Mouse (Mus musculus) hindbrain, embryonic 14.5 days (tissue): ENCODE measurements around the gene Timm10b. TPM values are rescaled to one million over a fixed set of nuclear protein-coding genes. Genes with fewer than 3 reads are reported as not detected.

Experiments used
- ATAC-seq: fragments of 200-750 bp; cut with Nextera tagmentation; 2 replicates; pipeline ENCODE4 v1.8.0; 2017; ENCODE audit warnings: moderate number of reproducible peaks, mild to moderate bottlenecking, moderate TSS enrichment, moderate library complexity; ENCODE audit not compliant: low FRiP score
- DNase-seq: peaks from one replicate; pipeline ENCODE4 v3.0.0-alpha.2; 2015; ENCODE audit warnings: low spot score
- H3K27ac ChIP-seq: fragments of 300-500 bp; sonication (generic); 2 replicates; pipeline ENCODE4 v1.5.1; 2014; ENCODE audit warnings: mild to moderate bottlenecking, moderate library complexity
- H3K27me3 ChIP-seq: fragments of 300-500 bp; sonication (generic); 2 replicates; pipeline ENCODE4 v1.6.1; 2014; ENCODE audit warnings: mild to moderate bottlenecking, low read length, mixed read lengths; ENCODE audit not compliant: control insufficient read depth, insufficient read depth
- H3K36me3 ChIP-seq: fragments of 300-500 bp; sonication (generic); replicated peaks from 2 replicates; pipeline ENCODE4 v1.6.1; 2014; ENCODE audit not compliant: control insufficient read depth, insufficient read depth
- H3K4me1 ChIP-seq: fragments of 300-500 bp; sonication (generic); replicated peaks from 2 replicates; pipeline ENCODE4 v1.6.1; 2014; ENCODE audit warnings: antibody characterized with exemption, low read length, mixed read lengths; ENCODE audit not compliant: control insufficient read depth, insufficient read depth
- H3K4me2 ChIP-seq: fragments of 300-500 bp; sonication (generic); replicated peaks from 2 replicates; pipeline ENCODE4 v1.6.1; 2014; ENCODE audit warnings: mild to moderate bottlenecking, moderate library complexity
- H3K4me3 ChIP-seq: fragments of 300-500 bp; sonication (generic); replicated peaks from 2 replicates; pipeline ENCODE4 v1.5.1; 2014; ENCODE audit warnings: mild to moderate bottlenecking, low read length
- H3K9ac ChIP-seq: fragments of 300-500 bp; sonication (generic); 2 replicates; pipeline ENCODE4 v1.6.1; 2014
- H3K9me3 ChIP-seq: fragments of 300-500 bp; sonication (generic); 2 replicates; pipeline ENCODE4 v1.6.1; 2016; ENCODE audit warnings: low read length; ENCODE audit not compliant: control insufficient read depth
- WGBS: fragments of 180-500 bp; shearing (Covaris S2); extraction: QIAGEN DNeasy Blood & Tissue Kit; methylation state at CpG from one replicate; pipeline ENCODE4 v1.1.7; 2014; 5-methylcytosine and 5-hydroxymethylcytosine counted together
- polyA plus RNA-seq: library from polyadenylated mRNA; unstranded; fragments of >200 nt; fragmentation: Nextera tagmentation; extraction: Ambion mirVana; gene quantifications from 2 replicates; pipeline ENCODE4 v1.2.1, GENCODE M21; 2014

Timm10b gene
- polyA plus RNA-seq, 1 experiment from 2014 or later = 154 TPM

GRCm38 (mm10) chr7:105621053-105621452, 18.8 kb upstream of the Timm10b start:
- no peak overlapping the region for H3K9ac ChIP-seq
- no peak overlapping the region for H3K4me3 ChIP-seq
- H3K36me3 ChIP-seq = peaks cover 95% of the 10 kb centered on the region
- no peak overlapping the region for H3K4me2 ChIP-seq
- DNase-seq (no peak), ATAC-seq (no peak)
- no peaks in the 10 kb centered on the region for H3K4me1 ChIP-seq
- H3K27me3 ChIP-seq = no peaks in the 10 kb centered on the region
- 80% methylated on average over 4 of the region's 4 CpGs for WGBS
- H3K27ac ChIP-seq = no peak overlapping the region
- H3K9me3 ChIP-seq = no peaks in the 10 kb centered on the region

- no peaks in the 10 kb centered on the region for H3K27me3 ChIP-seq
- H3K4me1 ChIP-seq = no peaks in the 10 kb centered on the region
- H3K4me3 ChIP-seq = no peak overlapping the region
- H3K9ac ChIP-seq = no peak overlapping the region
- H3K4me2 ChIP-seq = no peak overlapping the region
- H3K27ac ChIP-seq = no peak overlapping the region
- ATAC-seq (no peak), DNase-seq (no peak)
- peaks cover 87% of the 10 kb centered on the region for H3K36me3 ChIP-seq
- H3K9me3 ChIP-seq = no peaks in the 10 kb centered on the region
- 87% methylated on average over 8 of the region's 8 CpGs for WGBS
Observed at GRCm38 (mm10) chr7:105621646-105622292, 18.1 kb upstream of the Timm10b start.

- ATAC-seq = no peak
- H3K9ac ChIP-seq = no peak overlapping the region
- no peak overlapping the region for H3K4me2 ChIP-seq
- no peaks in the 10 kb centered on the region for H3K9me3 ChIP-seq
- DNase-seq = no peak
- no peaks in the 10 kb centered on the region for H3K27me3 ChIP-seq
- peaks cover 52% of the 10 kb centered on the region for H3K36me3 ChIP-seq
- H3K27ac ChIP-seq = no peak overlapping the region
- H3K4me3 ChIP-seq = no peak overlapping the region
- 73% methylated on average over 6 of the region's 6 CpGs for WGBS
- H3K4me1 ChIP-seq = peaks cover 15% of the 10 kb centered on the region
Observed at GRCm38 (mm10) chr7:105625397-105625796, 14.5 kb upstream of the Timm10b start.

GRCm38 (mm10) chr7:105628633-105629032, 11.2 kb upstream of the Timm10b start:
- Histone ChIP-seq H3K9ac (no peak overlapping the region), H3K4me3 (no peak overlapping the region)
- WGBS = 23% methylated on average over 3 of the region's 3 CpGs

GRCm38 (mm10) chr7:105632551-105632972, 7.3 kb upstream of the Timm10b start:
- Histone ChIP-seq H3K27me3 (no peaks in the 10 kb centered on the region), H3K27ac (peak overlapping the region; percentile 93), H3K4me1 (peaks cover 45% of the 10 kb centered on the region), H3K4me3 (peak overlapping the region; percentile 97), H3K9me3 (no peaks in the 10 kb centered on the region), H3K4me2 (peak overlapping the region; percentile 88), H3K9ac (peak overlapping the region; percentile 94), H3K36me3 (peaks cover 18% of the 10 kb centered on the region)
- 16% methylated on average over 4 of the region's 4 CpGs for WGBS
- ATAC-seq = peak; percentile 11
- DNase-seq = no peak

More at GRCm38 (mm10) chr7:105628633-105629032, 11.2 kb upstream of the Timm10b start:
- H3K36me3 ChIP-seq = peaks cover 20% of the 10 kb centered on the region
- peaks cover 33% of the 10 kb centered on the region for H3K4me1 ChIP-seq
- H3K27me3 ChIP-seq = no peaks in the 10 kb centered on the region
- ATAC-seq = no peak; the same call in 1 of the 2 replicates
- no peak overlapping the region for H3K4me2 ChIP-seq
- no peaks in the 10 kb centered on the region for H3K9me3 ChIP-seq
- peak overlapping the region; percentile 45; the same call in 1 of the 2 replicates for H3K27ac ChIP-seq
- peak; percentile 63 for DNase-seq

- peak within 1 kb of the TSS; percentile 88 for H3K4me2 ChIP-seq
- H3K27ac ChIP-seq = peak within 1 kb of the TSS; percentile 93
- no peaks in the 10 kb centered on the region for H3K27me3 ChIP-seq
- no peaks in the 10 kb centered on the region for H3K9me3 ChIP-seq
- ATAC-seq = peak; percentile 90
- peak; percentile 84 for DNase-seq
- peaks cover 42% of the 10 kb centered on the region for H3K4me1 ChIP-seq
- peaks cover 19% of the 10 kb centered on the region for H3K36me3 ChIP-seq
- under 1% methylated on average over 57 of the region's 71 CpGs for WGBS
- peak within 1 kb of the TSS; percentile 94 for H3K9ac ChIP-seq
- peak within 1 kb of the TSS; percentile 97 for H3K4me3 ChIP-seq
Observed at GRCm38 (mm10) chr7:105633127-105633800, 6.6 kb upstream of the Timm10b start, which contains the start of gene Trim3. TSS of gene Trim3 (minus strand) at chr7:105633571.

- ATAC-seq (no peak), DNase-seq (no peak)
- Histone ChIP-seq H3K27ac (peak overlapping the region; percentile 93), H3K4me2 (peak overlapping the region; percentile 88), H3K4me3 (peak overlapping the region; percentile 97), H3K9ac (peak overlapping the region; percentile 94), H3K36me3 (peaks cover 19% of the 10 kb centered on the region), H3K27me3 (no peaks in the 10 kb centered on the region), H3K4me1 (peaks cover 38% of the 10 kb centered on the region), H3K9me3 (no peaks in the 10 kb centered on the region)
- WGBS = 6% methylated on average over 10 of the region's 10 CpGs
Observed at GRCm38 (mm10) chr7:105633801-105634135, 6.1 kb upstream of the Timm10b start.

- no peaks in the 10 kb centered on the region for H3K27me3 ChIP-seq
- peak overlapping the region; percentile 94 for H3K9ac ChIP-seq
- no peaks in the 10 kb centered on the region for H3K9me3 ChIP-seq
- H3K4me2 ChIP-seq = peak overlapping the region; percentile 88
- peaks cover 35% of the 10 kb centered on the region for H3K4me1 ChIP-seq
- peaks cover 19% of the 10 kb centered on the region for H3K36me3 ChIP-seq
- DNase-seq = no peak
- peak overlapping the region; percentile 93 for H3K27ac ChIP-seq
- ATAC-seq = no peak
- peak overlapping the region; percentile 97 for H3K4me3 ChIP-seq
- WGBS = 52% methylated on average over 9 of the region's 9 CpGs
Observed at GRCm38 (mm10) chr7:105634272-105634920, 5.5 kb upstream of the Timm10b start.

- Histone ChIP-seq H3K9me3 (no peaks in the 10 kb centered on the region), H3K27ac (no peak overlapping the region), H3K4me3 (no peak overlapping the region), H3K9ac (0 out of 2 replicates have a peak overlapping the region, but pooled peaks have one; percentile 9), H3K27me3 (no peaks in the 10 kb centered on the region), H3K4me1 (peaks cover 38% of the 10 kb centered on the region), H3K36me3 (peaks cover 19% of the 10 kb centered on the region), H3K4me2 (no peak overlapping the region)
- no peak for DNase-seq
- no peak for ATAC-seq
- 91% methylated on average over 2 of the region's 2 CpGs for WGBS
Observed at GRCm38 (mm10) chr7:105635726-105636125, 4.1 kb upstream of the Timm10b start.
